In the genomic region with DNA sequence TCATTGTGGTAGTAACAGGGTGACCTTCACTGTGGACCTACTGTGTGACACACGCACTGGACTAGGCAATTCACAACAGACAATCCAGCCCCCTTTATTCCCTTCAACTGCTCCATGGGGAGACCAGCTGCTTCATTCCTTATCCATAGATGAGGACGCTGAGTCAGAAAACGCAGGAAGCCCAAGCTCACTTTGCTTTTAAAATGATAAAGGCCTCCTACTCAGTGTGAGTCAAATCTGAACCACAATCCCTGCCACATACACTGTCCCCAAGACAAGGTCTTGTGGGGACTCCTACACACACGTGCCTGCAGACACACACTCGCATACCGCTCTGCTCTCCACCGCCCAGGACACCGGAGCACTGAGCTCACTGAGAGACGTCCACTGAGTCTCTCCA, we compare ENCODE assay signal across 9 mouse cellular contexts.
A peak's percentile ranks its signal among the peaks of the same experiment; 100 is the strongest.
DNase-seq lines count a peak whose midpoint lies in the region; ATAC-seq and TF ChIP-seq lines count a peak whose summit lies in the region.
"Had no signal": no experiment of that assay in that cellular context is flagged by ENCODE, and none has a peak within 500 bp of the region (broad histone marks: within the 10 kb centered on the region; RNA-seq: fewer than 3 reads in every experiment).

No protein-coding gene starts in this region.

- H3K27me3 ChIP-seq in lung, embryonic 14.5 days (ENCODE audit: insufficient read depth, low read length): no peaks in the 10 kb centered on the region
- no peaks in the 10 kb centered on the region for H3K27me3 ChIP-seq in embryonic facial prominence, embryonic 14.5 days (replicated peaks; ENCODE audit: control insufficient read depth, insufficient read depth, low read length)
- H3K27me3 ChIP-seq in hindbrain, embryonic 14.5 days (ENCODE audit: control insufficient read depth, insufficient read depth, low read length): no peaks in the 10 kb centered on the region
- H3K27me3 ChIP-seq in stomach, embryonic 15.5 days (replicated peaks): no peaks in the 10 kb centered on the region

- H3K36me3 ChIP-seq in lung, embryonic 14.5 days (ENCODE audit: insufficient read depth): no peaks in the 10 kb centered on the region
- no peaks in the 10 kb centered on the region for H3K36me3 ChIP-seq in embryonic facial prominence, embryonic 14.5 days (ENCODE audit: control insufficient read depth, insufficient read depth, low read length)
- no peaks in the 10 kb centered on the region for H3K36me3 ChIP-seq in hindbrain, embryonic 14.5 days (replicated peaks; ENCODE audit: control insufficient read depth, insufficient read depth)
- no peaks in the 10 kb centered on the region for H3K36me3 ChIP-seq in stomach, embryonic 15.5 days

- H3K4me2 ChIP-seq in lung, embryonic 14.5 days: no peak overlapping the region
- no peak overlapping the region for H3K4me2 ChIP-seq in embryonic facial prominence, embryonic 14.5 days (ENCODE audit: low read depth, low read length)
- no peak overlapping the region for H3K4me2 ChIP-seq in hindbrain, embryonic 14.5 days (replicated peaks)
- no peak overlapping the region for H3K4me2 ChIP-seq in stomach, embryonic 15.5 days

- no peak for DNase-seq in lung, embryonic 14.5 days
- no peak for DNase-seq in lung, postnatal 36 days
- no peak for DNase-seq in embryonic facial prominence, embryonic 14.5 days (ENCODE audit: low spot score)
- no peak for DNase-seq in hindbrain, embryonic 14.5 days (ENCODE audit: low spot score)
- no peak for DNase-seq in right cerebral cortex, postnatal 36 days (ENCODE audit: low spot score in 2 of 2)
- no peak for DNase-seq in kidney, adult 8-10 months
- DNase-seq: cerebellum, postnatal 36 days; thymus, postnatal 4 days had no signal

- peak overlapping the region; percentile 65; the same call in 1 of the 2 replicates for H3K27ac ChIP-seq in lung, embryonic 14.5 days (ENCODE audit: low read depth)
- H3K27ac ChIP-seq in embryonic facial prominence, embryonic 14.5 days (replicated peaks; ENCODE audit: low read depth, low read length): peak overlapping the region; percentile 65
- H3K27ac ChIP-seq in hindbrain, embryonic 14.5 days: no peak overlapping the region
- 0 out of 2 replicates have a peak overlapping the region, but pooled peaks have one; percentile 33 for H3K27ac ChIP-seq in stomach, embryonic 15.5 days

- H3K9me3 ChIP-seq in lung, embryonic 14.5 days (ENCODE audit: low read depth, low read length): no peaks in the 10 kb centered on the region
- H3K9me3 ChIP-seq in embryonic facial prominence, embryonic 14.5 days (ENCODE audit: control insufficient read depth, low read length): no peaks in the 10 kb centered on the region
- no peaks in the 10 kb centered on the region for H3K9me3 ChIP-seq in hindbrain, embryonic 14.5 days (ENCODE audit: control insufficient read depth, low read length)
- no peaks in the 10 kb centered on the region for H3K9me3 ChIP-seq in stomach, embryonic 15.5 days

- no peak overlapping the region for H3K4me3 ChIP-seq in lung, embryonic 14.5 days (ENCODE audit: low read depth, low read length)
- H3K4me3 ChIP-seq in embryonic facial prominence, embryonic 14.5 days (ENCODE audit: low read depth, low read length): no peak overlapping the region
- H3K4me3 ChIP-seq in hindbrain, embryonic 14.5 days (replicated peaks; ENCODE audit: low read length): no peak overlapping the region
- no peak overlapping the region for H3K4me3 ChIP-seq in stomach, embryonic 15.5 days (replicated peaks)

- no peak for ATAC-seq in lung, embryonic 14.5 days (ENCODE audit: insufficient read depth)
- ATAC-seq in embryonic facial prominence, embryonic 14.5 days (ENCODE audit: low read depth): no peak
- ATAC-seq in hindbrain, embryonic 14.5 days (ENCODE audit: low FRiP score): 0 out of 2 replicates have a peak, but pooled peaks have one; percentile 3
- no peak for ATAC-seq in stomach, embryonic 15.5 days (ENCODE audit: insufficient read depth, low FRiP score, low read depth)

- no peaks in the 10 kb centered on the region for H3K4me1 ChIP-seq in lung, embryonic 14.5 days (ENCODE audit: insufficient read depth)
- H3K4me1 ChIP-seq in embryonic facial prominence, embryonic 14.5 days (ENCODE audit: control insufficient read depth, insufficient read depth, low read length): peaks cover 14% of the 10 kb centered on the region; the same call in 1 of the 2 replicates
- 0 out of 2 replicates have a peak, but pooled peaks cover 10% of the 10 kb centered on the region for H3K4me1 ChIP-seq in hindbrain, embryonic 14.5 days (replicated peaks; ENCODE audit: control insufficient read depth, insufficient read depth, low read length)
- no peaks in the 10 kb centered on the region for H3K4me1 ChIP-seq in stomach, embryonic 15.5 days

- no peak for TF ChIP-seq CTCF in lung, embryonic 14.5 days (IDR thresholded peaks at IDR 0.05; ENCODE audit: low read depth)

- H3K9ac ChIP-seq in lung, embryonic 14.5 days: no peak overlapping the region
- no peak overlapping the region for H3K9ac ChIP-seq in embryonic facial prominence, embryonic 14.5 days (ENCODE audit: low read depth, low read length)
- H3K9ac ChIP-seq in hindbrain, embryonic 14.5 days: no peak overlapping the region
- no peak overlapping the region for H3K9ac ChIP-seq in stomach, embryonic 15.5 days

- WGBS in lung, embryonic 14.5 days: 88% methylated on average over 9 of the region's 9 CpGs
- 87% methylated on average over 9 of the region's 9 CpGs for WGBS in embryonic facial prominence, embryonic 14.5 days
- 67% methylated on average over 9 of the region's 9 CpGs for WGBS in hindbrain, embryonic 14.5 days
- WGBS in stomach, embryonic 15.5 days: 89% methylated on average over 9 of the region's 9 CpGs
